Mouse (Mus musculus): ENCODE data around the gene Sacm1l.

DNA sequence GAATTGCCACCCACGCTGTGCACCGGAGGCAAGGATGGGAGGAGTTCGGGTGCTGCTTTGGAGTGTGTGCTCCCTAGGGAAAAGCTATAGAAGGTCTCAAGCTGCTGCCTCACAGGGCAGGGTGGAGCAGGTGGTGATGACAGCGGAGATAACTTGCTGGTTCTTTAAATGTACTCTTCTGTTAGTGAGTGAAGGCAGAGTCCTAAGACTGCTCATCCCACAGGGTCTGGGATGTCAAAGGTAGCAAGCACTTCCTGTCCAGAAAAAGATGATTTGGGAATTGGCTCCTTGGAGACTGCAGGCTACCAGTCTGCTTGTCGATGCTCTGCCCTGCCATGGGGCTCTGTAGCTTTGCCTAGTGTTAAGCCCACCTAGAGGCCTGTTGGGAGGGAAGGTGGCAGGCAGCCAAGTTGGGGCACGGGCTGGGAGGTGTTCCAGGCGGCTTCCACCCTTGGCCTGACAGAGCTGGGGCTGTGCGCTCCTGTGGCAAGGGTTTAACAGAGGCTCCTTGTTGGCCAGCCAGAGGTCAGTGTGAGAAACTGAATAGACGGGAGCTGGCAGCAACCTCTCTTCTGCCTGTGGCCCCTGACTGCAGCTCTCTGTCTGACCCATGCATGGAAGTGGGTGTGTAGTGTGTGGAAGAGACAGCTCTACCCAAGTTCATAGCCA, 37.5 kb upstream of the Sacm1l start:
- TF ChIP-seq CTCF (IDR thresholded peaks at IDR 0.05; ENCODE audit: borderline replicate concordance, extremely low read depth, insufficient read depth, insufficient read length), result no peak
- TF ChIP-seq POLR2A (IDR thresholded peaks at IDR 0.05; ENCODE audit: borderline replicate concordance, extremely low read depth, insufficient read depth, insufficient read length, poor library complexity, severe bottlenecking), result no peak
